Mouse (Mus musculus) olfactory bulb, adult 2 months (tissue): ENCODE results near the gene Gm21983.

Source experiments
- CTCF ChIP-seq: fragments of 200-500 bp; IDR thresholded peaks from 2 replicates; pipeline ENCODE4 v1.5.1; 2012; ENCODE audit warnings: low read depth, mild to moderate bottlenecking, low read length, moderate library complexity; ENCODE audit not compliant: insufficient read depth
- POLR2A ChIP-seq: fragments of 200-500 bp; IDR thresholded peaks from 2 replicates; pipeline ENCODE4 v1.6.1; 2012; ENCODE audit warnings: mild to moderate bottlenecking, low read depth, low read length, moderate library complexity; ENCODE audit not compliant: insufficient read depth

DNA sequence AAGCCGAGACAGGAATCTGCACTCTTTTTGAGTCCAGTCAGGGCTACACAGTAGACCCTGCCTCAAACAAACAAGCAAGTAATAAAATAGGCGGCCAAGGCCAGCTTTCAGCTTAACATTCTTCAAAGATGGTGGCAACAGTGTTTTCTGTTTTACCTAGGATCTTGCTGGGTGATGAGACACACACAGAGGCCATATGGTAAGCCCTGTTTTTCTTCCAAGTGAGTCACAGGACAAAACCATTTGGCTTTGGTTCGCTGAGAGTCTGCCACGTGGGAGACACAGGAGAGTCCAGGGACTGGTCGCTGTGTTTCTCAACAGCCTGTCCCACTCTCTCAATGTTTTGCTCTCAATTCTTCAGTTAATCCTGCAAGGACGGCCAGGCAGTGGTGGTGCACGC is 37.7 kb upstream of the Gm21983 start:
- TF ChIP-seq POLR2A (no peak), CTCF (no peak)
